Mouse (Mus musculus) ovary, postnatal 36 days (tissue): ENCODE data around the gene Med12l.

ENCODE experiments used
- DNase-seq: peaks from one replicate; pipeline ENCODE4 v3.0.0; 2022; ENCODE audit warnings: low spot score, mixed read lengths

The Med12l gene

DNA sequence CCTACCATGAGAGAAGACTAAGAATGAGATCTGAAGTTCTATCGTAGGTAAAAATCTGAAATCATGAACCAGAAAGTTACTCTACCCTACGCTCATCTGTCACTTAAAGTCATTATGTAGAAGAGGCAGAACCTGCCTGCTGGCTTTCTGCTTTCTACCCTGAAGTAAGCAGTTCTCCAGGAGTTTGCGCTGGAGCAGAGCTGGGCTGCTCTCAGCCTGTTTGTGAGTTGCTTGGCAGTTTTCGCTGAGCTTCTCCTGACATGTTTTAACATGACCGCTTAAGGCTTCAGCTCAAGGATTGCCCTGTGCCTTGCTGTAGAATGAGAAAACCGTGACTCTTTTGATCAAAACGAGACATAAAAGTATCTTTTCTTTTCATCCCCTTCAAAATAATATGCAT, 188.5 kb downstream of the Med12l start:
- DNase-seq = no peak

DNA sequence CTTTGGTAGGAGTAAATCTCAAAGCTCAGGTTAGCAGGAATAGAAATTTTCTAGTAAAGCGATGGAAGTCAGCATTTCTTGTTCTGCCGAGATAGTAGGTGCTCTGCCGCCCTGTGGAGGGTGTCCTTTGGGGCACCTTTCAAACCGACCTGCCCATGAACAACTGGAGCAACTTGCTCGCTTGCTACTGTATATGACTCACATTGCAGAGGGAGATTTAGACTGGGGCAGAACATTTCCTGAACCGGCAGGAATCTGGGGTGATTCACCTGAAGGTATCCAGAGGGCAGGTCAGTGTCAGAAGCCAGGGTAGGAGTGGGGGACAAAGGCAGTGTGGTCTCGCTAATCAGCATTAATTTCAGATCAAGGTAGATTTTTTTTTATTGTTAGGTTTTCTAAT, 189.3 kb downstream of the Med12l start, which contains the start of gene Gpr87:
Gene Gpr87, minus strand, starts transcription at position 167 of the 400 bp plus-strand sequence.
- no peak for DNase-seq

DNA sequence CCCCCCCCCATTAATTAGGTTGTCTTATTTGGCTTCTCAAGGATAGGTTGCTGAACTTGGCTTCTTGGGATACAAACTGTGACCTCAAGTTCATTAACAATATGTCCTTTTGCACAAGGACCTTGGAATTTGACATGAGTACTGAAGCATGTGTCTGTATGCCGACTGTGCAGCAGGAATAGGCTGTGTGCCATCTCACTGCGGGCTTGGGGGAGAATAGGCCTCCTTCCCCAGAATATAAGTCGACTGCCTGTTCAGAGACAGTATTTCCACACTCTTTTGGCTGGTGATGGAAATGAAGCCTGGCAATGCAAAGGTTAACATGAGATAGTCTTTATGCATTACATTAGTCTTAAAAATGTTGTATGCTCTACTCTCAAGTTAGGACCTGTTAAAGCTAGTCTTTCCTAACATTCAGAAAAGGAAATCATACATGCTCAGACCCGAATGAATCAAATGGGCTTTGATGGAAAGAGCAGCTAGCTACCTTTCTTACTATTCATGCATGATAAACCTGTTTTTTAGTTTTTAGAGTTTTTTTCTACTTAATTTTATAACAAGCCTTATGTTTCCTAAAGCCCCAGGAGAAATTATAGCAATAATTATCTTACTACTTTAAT, 191.8 kb downstream of the Med12l start:
- DNase-seq = no peak

GRCm38 (mm10) chr3:59203802-59204520, 198.3 kb downstream of the Med12l start:
- DNase-seq = no peak

DNA sequence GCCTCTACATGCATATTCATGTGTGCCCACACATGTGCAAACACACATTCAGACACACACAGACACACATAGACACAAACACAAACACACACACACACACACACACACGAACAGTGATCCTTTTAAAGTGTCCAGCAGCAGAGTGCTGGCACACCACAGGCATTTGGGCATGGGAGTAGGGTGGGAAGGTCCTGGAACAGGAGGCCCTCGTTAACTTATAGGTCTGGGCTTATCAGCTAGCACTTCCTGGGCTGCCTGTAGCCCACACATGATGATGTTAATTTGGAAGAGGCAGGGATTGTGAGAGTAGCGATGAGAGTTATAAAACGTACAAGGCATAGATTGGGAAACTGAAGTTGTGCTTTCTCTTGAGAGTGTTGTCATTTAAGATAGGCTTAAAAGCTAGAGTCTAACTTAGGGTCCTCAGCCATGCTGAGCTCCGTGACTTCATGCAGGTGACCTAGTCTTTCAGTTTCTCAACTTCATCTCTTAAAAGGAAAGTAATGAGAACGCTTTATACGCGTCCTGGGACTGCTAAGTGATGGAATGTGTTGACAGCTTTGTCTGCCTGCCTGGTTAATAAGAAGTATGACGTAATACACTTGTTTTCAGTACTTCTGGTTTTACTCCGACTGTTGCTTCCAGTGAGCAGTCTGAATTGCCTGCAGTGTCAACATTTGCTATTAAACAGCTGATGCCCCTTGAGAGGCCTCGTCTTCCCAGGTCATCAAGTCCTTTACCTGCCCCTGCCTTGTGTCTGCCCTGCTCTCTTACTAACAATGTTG, 199.3 kb downstream of the Med12l start:
- DNase-seq = no peak

DNA sequence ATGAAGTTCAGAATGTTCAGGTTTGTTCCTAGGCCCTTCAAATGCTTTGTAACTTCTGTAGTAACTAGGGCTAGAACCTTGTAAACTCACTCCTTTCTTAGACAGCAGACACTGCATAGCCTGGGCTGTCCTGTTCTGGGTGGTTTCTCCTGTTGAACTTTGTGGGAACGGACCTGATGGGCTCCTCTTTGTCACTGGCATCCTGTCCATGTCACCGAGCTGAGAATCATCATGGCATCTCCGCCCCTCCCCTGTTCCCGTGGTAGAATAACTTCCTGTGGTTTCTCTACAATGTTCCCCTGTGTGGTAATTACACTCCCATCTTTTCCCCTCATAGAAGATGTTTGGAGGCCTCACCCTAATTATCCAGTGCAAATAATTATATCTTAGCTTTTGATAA, 200.3 kb downstream of the Med12l start:
- no peak for DNase-seq

GRCm38 (mm10) chr3:59208650-59209548, 203.3 kb downstream of the Med12l start:
- no peak for DNase-seq

- no peak for DNase-seq
These were observed 204.5 kb downstream of the Med12l start for GRCm38 (mm10) chr3:59210089-59210488.

GRCm38 (mm10) chr3:59210727-59211126, 205.1 kb downstream of the Med12l start, which contains the start of gene P2ry13:
Gene P2ry13, minus strand, starts transcription at chr3:59210882.
- DNase-seq = no peak

- DNase-seq = no peak
These were observed 206.2 kb downstream of the Med12l start for GRCm38 (mm10) chr3:59211784-59212183.

GRCm38 (mm10) chr3:59212404-59212803, 206.8 kb downstream of the Med12l start:
- DNase-seq = no peak

DNA sequence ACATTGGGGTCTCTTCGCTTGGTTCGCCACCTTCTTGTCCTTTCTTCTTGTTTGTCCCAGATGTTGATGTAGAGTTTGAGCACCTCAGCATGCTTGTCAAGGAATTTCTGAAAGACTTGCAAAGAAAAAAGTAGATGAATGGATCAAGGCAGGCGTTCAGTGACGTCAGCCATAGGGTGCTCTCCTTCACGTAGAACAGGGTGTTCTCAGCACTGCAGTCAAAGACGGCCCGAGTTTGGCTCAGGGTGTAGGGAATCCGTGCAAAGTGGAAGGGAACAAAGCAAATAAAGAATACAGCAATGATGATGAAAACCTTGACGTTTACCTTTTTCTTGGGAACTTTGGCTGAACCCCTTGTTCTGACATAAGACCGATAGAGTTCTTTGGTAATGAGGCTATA, 211.6 kb downstream of the Med12l start:
- DNase-seq = no peak

DNA sequence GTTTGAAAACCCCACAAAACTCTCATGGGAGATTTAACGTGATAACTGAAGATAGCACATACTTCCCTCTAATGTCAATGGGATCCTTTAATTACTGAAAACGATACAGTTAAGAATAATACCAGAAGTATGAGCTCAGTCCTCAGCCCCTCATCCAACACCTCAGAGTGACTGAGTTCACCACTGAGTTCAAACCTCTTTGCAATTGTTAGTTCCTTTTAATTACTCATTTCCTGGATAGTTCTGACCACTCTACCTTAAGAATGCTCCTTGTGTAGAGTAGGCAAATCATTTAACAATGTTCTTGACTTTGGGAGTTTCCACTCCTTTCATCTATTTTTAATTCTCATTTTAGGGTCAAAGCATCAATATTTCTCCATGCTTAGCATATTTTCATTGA, 213.7 kb downstream of the Med12l start:
- no peak for DNase-seq

DNA sequence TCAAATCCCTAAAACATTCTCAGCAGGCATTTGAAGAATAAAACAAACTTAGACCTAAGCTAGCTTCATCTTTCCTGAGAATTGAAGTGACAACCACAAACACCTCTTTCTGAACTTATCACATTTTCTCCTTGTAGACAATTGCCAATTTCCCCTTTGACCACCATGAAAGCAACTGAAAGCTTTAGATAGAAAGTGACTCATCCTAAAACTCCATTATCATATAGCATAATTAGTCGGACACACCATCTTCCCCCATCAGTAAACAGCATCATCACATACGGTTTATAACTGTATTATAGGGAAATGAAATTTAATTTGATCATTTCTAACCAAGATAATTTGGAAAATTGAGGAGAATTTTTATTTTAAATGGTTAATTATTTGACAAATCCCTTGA, 216.7 kb downstream of the Med12l start:
- no peak for DNase-seq

DNA sequence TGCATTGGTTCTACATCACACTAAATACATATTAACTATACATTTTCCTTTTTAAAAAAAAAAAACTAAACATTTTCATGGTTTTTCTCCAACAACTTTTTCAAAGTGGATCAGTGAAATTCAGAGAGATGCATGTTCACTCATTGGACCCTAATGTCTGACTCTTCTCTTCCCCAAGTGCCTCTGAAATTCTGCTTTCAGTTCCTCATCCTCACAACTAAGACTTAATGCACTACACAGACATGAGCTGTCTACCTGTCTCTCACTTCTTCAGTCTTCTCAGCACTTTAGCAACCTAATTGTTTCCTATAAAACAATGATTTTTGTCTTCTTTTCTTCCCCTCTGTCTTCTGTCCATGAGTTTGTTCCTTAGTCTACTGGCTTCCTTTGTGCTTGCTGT, 219.8 kb downstream of the Med12l start:
- no peak for DNase-seq

DNA sequence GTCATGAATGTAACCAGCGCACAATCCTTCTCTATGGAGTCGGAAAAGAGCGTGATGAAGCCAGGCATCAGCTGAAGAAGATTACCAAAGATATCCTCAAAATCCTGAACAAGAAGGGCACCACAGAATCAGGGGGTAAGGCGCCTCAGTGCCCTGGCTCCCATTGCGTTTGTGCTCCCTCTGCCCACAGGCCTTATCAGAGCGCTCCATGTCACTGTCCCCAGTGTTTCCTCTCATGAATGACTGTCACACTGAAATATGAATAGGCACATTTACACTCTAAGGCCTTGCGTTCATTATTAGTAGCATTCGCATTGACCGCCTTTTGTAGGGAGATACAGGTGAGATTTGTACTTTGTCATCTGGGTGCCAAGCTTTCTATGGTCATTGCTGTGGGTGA, 222.1 kb downstream of the Med12l start:
- DNase-seq = no peak

- no peak for DNase-seq
These were observed 223.3 kb downstream of the Med12l start for GRCm38 (mm10) chr3:59228730-59229551.

- no peak for DNase-seq
These were observed 225.3 kb downstream of the Med12l start for GRCm38 (mm10) chr3:59230912-59231311.

- DNase-seq = no peak
These were observed 229.3 kb downstream of the Med12l start for GRCm38 (mm10) chr3:59234878-59235277.

GRCm38 (mm10) chr3:59243384-59243783, 237.8 kb downstream of the Med12l start:
- peak; percentile 23 for DNase-seq

DNA sequence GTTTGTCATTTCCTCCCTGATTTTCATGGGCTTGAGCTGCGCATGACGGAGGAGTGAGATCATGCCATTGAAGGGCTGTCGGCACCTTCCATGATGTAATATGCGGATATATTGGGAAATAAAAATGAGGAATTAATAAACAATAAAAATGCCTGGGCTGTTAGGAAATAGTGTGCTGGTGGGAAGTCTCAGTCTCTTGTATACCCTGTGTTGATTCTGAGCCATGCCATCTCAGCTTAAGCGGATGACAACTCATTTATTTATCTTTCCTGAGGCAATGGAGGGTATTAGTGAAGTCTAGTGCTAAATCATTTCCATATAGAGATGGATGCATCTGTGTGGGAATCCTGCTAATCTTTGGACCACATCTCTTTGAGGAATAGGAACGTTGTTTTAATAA, 242.4 kb downstream of the Med12l start:
- no peak for DNase-seq
